Mouse (Mus musculus) limb, embryonic 15.5 days (tissue): ENCODE data around the gene Rsl1d1. TPM values are rescaled to one million over a fixed set of nuclear protein-coding genes. Genes with fewer than 3 reads are reported as not detected.
"Not testable (repeated sequence)": the region's sequence is repeated elsewhere in the genome, so short reads cannot be mapped to it uniquely, and the experiment has no call there.

ENCODE experiments used
- ATAC-seq: fragments of 200-750 bp; cut with Nextera tagmentation; 2 replicates; pipeline ENCODE4 v1.8.0; 2017; ENCODE audit warnings: low read depth, moderate TSS enrichment; ENCODE audit not compliant: insufficient number of reproducible peaks, low FRiP score, low TSS enrichment
- H3K27ac ChIP-seq: fragments of 300-500 bp; sonication (generic); 2 replicates; pipeline ENCODE4 v1.5.1; 2015; ENCODE audit warnings: moderate library complexity, mild to moderate bottlenecking, inconsistent platforms
- H3K27me3 ChIP-seq: fragments of 300-500 bp; sonication (generic); 2 replicates; pipeline ENCODE4 v1.6.1; 2015; ENCODE audit warnings: inconsistent platforms
- H3K36me3 ChIP-seq: fragments of 300-500 bp; sonication (generic); 2 replicates; pipeline ENCODE4 v1.6.1; 2015; ENCODE audit warnings: inconsistent platforms
- H3K4me1 ChIP-seq: fragments of 300-500 bp; sonication (generic); 2 replicates; pipeline ENCODE4 v1.6.1; 2015; ENCODE audit warnings: inconsistent platforms
- H3K4me2 ChIP-seq: fragments of 300-500 bp; sonication (generic); 2 replicates; pipeline ENCODE4 v1.6.1; 2015; ENCODE audit warnings: mild to moderate bottlenecking, inconsistent platforms
- H3K4me3 ChIP-seq: fragments of 300-500 bp; sonication (generic); 2 replicates; pipeline ENCODE4 v1.5.1; 2015; ENCODE audit warnings: mild to moderate bottlenecking, inconsistent platforms
- H3K9ac ChIP-seq: fragments of 300-500 bp; sonication (generic); 2 replicates; pipeline ENCODE4 v1.6.1; 2015; ENCODE audit warnings: inconsistent platforms
- H3K9me3 ChIP-seq: fragments of 300-500 bp; sonication (generic); 2 replicates; pipeline ENCODE4 v1.6.1; 2016; ENCODE audit warnings: inconsistent platforms
- WGBS: fragments of 180-500 bp; shearing (Covaris S2); methylation state at CpG from one replicate; pipeline ENCODE4 v1.1.7; 2015; 5-methylcytosine and 5-hydroxymethylcytosine counted together
- microRNA-seq: library from miRNA; unstranded; fragments of <30 nt; microRNA quantifications from one replicate; pipeline ENCODE4, GENCODE M21; 2016
- polyA plus RNA-seq: library from polyadenylated mRNA; unstranded; fragments of >200 nt; fragmentation: Nextera tagmentation; extraction: Ambion mirVana; gene quantifications from 2 replicates; pipeline ENCODE4 v1.2.1, GENCODE M21; 2015

Gene Rsl1d1
- polyA plus RNA-seq, 1 experiment from 2014 or later: 160 TPM

DNA sequence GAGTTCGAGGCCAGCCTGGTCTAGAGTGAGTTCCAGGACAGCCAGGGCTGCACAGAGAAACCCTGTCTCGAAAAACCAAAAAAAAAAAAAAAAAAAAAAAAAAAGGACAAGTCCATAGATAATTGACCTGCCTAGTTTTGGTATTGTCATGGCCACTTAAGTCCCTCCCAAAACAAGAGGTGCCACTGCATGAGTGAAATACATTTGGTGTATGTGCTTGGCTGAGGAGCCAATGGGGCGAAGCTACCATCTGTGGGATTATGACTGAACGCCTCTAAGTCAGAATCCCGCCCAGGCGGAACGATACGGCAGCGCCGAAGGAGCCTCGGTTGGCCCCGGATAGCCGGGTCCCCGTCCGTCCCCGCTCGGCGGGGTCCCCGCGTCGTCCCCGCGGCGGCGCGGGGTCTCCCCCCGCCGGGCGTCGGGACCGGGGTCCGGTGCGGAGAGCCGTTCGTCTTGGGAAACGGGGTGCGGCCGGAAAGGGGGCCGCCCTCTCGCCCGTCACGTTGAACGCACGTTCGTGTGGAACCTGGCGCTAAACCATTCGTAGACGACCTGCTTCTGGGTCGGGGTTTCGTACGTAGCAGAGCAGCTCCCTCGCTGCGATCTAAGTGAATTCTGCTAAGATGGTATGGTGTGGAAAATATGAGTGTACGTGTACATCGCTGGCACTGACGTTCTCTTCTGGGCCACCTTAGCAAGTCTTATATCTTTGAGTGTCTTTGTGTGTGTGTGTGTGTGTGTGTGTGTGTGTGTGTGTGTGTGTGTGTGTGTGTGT is 59.2 kb downstream of the Rsl1d1 start:
- 15% methylated on average over 56 of the region's 56 CpGs for WGBS
- not testable (repeated sequence) for ATAC-seq

More for the DNA sequence above, 59.2 kb downstream of the Rsl1d1 start:
- not testable (repeated sequence) for H3K9me3 ChIP-seq, H3K27ac ChIP-seq, H3K9ac ChIP-seq, H3K27me3 ChIP-seq, H3K4me1 ChIP-seq, H3K4me2 ChIP-seq, H3K4me3 ChIP-seq
- peaks cover 65% of the 10 kb centered on the region for H3K36me3 ChIP-seq

Small RNA genes within 50 kb of the gene (microRNA-seq; reads per million reads assigned to microRNA genes)
- 77.9 reads per million, percentile 47 among the genes with 10 or more reads in this experiment for gene Gm23935

Other genes with a start within 250 kb of the Rsl1d1 start
- gene Snn, start 142.4 kb downstream of the Rsl1d1 start, polyA plus RNA-seq: 33.3 and 34.5 TPM in 2 replicates
- gene Litaf, start 137.2 kb downstream of the Rsl1d1 start, polyA plus RNA-seq: 113 and 120 TPM in 2 replicates
- 37.4 and 41.6 TPM in 2 replicates for gene Txndc11, start 68.7 kb downstream of the Rsl1d1 start, polyA plus RNA-seq
- gene Zc3h7a, start 26.9 kb downstream of the Rsl1d1 start, polyA plus RNA-seq: 99.4 and 102 TPM in 2 replicates
- gene Gspt1, start 51.0 kb upstream of the Rsl1d1 start, polyA plus RNA-seq: 60.8 and 75.5 TPM in 2 replicates
- gene Tnfrsf17, start 110.5 kb upstream of the Rsl1d1 start, polyA plus RNA-seq: 0.31 TPM in 1 of 2 replicates, not detected in the other
- gene Snx29, start 119.6 kb upstream of the Rsl1d1 start, polyA plus RNA-seq: 13.2 and 14.3 TPM in 2 replicates